Mouse (Mus musculus) myocyte (in vitro differentiated cells): ENCODE measurements at regions not wholly inside any gene's neighbourhood (a gene's known extent, or its start where the extent isn't known, plus 50 kb on each side); places are given as distances from the start of the nearest gene placed in this dataset.

Experiments
- CEBPB ChIP-seq: IDR thresholded peaks from 2 replicates; pipeline ENCODE4 v1.6.1; 2011; ENCODE audit warnings: mild to moderate bottlenecking, moderate library complexity; ENCODE audit not compliant: poor library complexity, insufficient read depth, severe bottlenecking
- MAX ChIP-seq: IDR thresholded peaks from one replicate; pipeline ENCODE4 v1.6.1; 2011; ENCODE audit warnings: low read depth, mild to moderate bottlenecking, control low read depth
- POLR2A ChIP-seq: IDR thresholded peaks from one replicate; pipeline ENCODE4 v1.6.1; 2011; ENCODE audit warnings: low read depth, mild to moderate bottlenecking, control low read depth, moderate library complexity; ENCODE audit not compliant: insufficient read length
- POLR2AphosphoS2 ChIP-seq: IDR thresholded peaks from one replicate; pipeline ENCODE4 v1.6.1; 2011; ENCODE audit warnings: low read depth, control low read depth; ENCODE audit not compliant: insufficient read length
- SRF ChIP-seq: IDR thresholded peaks from one replicate; pipeline ENCODE4 v1.6.1; 2011; ENCODE audit warnings: low read depth; ENCODE audit not compliant: control insufficient read depth, insufficient read length
- TCF12 ChIP-seq: IDR thresholded peaks from one replicate; pipeline ENCODE4 v1.6.1; 2011; ENCODE audit warnings: mild to moderate bottlenecking, control low read depth; ENCODE audit not compliant: poor library complexity, insufficient read depth, severe bottlenecking
- TCF3 ChIP-seq: IDR thresholded peaks from one replicate; pipeline ENCODE4 v1.6.1; 2011; ENCODE audit warnings: low read depth, control low read depth; ENCODE audit not compliant: insufficient read length
- USF1 ChIP-seq: IDR thresholded peaks from one replicate; pipeline ENCODE4 v1.6.1; 2011; ENCODE audit warnings: low read depth, mild to moderate bottlenecking, control low read depth, moderate library complexity

DNA sequence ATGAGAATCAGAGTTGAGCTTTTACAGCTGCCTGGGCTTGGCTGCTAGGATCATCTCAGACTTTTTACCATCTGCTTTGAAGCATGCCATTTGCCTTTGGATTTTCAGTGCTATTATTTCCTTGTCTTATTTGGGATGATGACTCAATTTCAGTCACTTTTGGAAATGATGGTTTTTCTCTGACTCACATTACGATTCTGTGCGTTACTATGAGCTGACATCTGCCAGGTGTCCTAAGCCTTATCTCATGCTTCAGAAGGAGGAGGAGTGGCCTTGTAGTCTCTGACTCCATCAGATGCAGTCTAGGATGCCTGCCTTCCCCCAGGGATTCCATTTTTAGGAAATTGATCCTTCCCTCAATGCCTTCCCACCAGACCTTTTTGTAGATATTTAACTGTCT, 431.0 kb downstream of the Fam181b start:
- TF ChIP-seq POLR2A (no peak), USF1 (no peak), CEBPB (no peak), MAX (no peak), TCF3 (no peak), POLR2AphosphoS2 (no peak), SRF (no peak), TCF12 (no peak)
